Mouse (Mus musculus) limb, embryonic 13.5 days (tissue): ENCODE results near the gene Col16a1. TPM values are rescaled to one million over a fixed set of nuclear protein-coding genes. Genes with fewer than 3 reads are reported as not detected.
A peak's percentile ranks its signal among the peaks of the same experiment; 100 is the strongest.

ENCODE experiments used
- ATAC-seq: fragments of 200-750 bp; cut with Nextera tagmentation; 2 replicates; pipeline ENCODE4 v1.8.0; 2017; ENCODE audit warnings: low read depth, moderate number of reproducible peaks, moderate TSS enrichment; ENCODE audit not compliant: low FRiP score
- H3K27ac ChIP-seq: fragments of 300-500 bp; sonication (generic); 2 replicates; pipeline ENCODE4 v1.5.1; 2015; ENCODE audit warnings: inconsistent platforms, mild to moderate bottlenecking, moderate library complexity
- H3K27me3 ChIP-seq: fragments of 300-500 bp; sonication (generic); 2 replicates; pipeline ENCODE4 v1.6.1; 2015; ENCODE audit warnings: mild to moderate bottlenecking, inconsistent platforms
- H3K36me3 ChIP-seq: fragments of 300-500 bp; sonication (generic); 2 replicates; pipeline ENCODE4 v1.6.1; 2015; ENCODE audit warnings: inconsistent platforms, mild to moderate bottlenecking, moderate library complexity
- H3K4me1 ChIP-seq: fragments of 300-500 bp; sonication (generic); 2 replicates; pipeline ENCODE4 v1.6.1; 2015; ENCODE audit warnings: inconsistent platforms
- H3K4me2 ChIP-seq: fragments of 300-500 bp; sonication (generic); replicated peaks from 2 replicates; pipeline ENCODE4 v1.6.1; 2015; ENCODE audit warnings: inconsistent platforms, mild to moderate bottlenecking, moderate library complexity
- H3K4me3 ChIP-seq: fragments of 300-500 bp; sonication (generic); 2 replicates; pipeline ENCODE4 v1.5.1; 2015; ENCODE audit warnings: moderate library complexity, mild to moderate bottlenecking, inconsistent platforms
- H3K9ac ChIP-seq: fragments of 300-500 bp; sonication (generic); 2 replicates; pipeline ENCODE4 v1.6.1; 2015; ENCODE audit warnings: mild to moderate bottlenecking, inconsistent platforms
- H3K9me3 ChIP-seq: fragments of 300-500 bp; sonication (generic); 2 replicates; pipeline ENCODE4 v1.6.1; 2016; ENCODE audit warnings: inconsistent platforms
- WGBS: fragments of 180-500 bp; shearing (Covaris S2); methylation state at CpG from one replicate; pipeline ENCODE4 v1.1.7; 2015; 5-methylcytosine and 5-hydroxymethylcytosine counted together
- polyA plus RNA-seq: library from polyadenylated mRNA; unstranded; fragments of >200 nt; fragmentation: Nextera tagmentation; extraction: Ambion mirVana; gene quantifications from 2 replicates; pipeline ENCODE4 v1.2.1, GENCODE M21; 2015

Gene Col16a1
- polyA plus RNA-seq, 1 experiment from 2014 or later = 65.8 TPM

- H3K4me2 ChIP-seq = no peak overlapping the region
- H3K4me3 ChIP-seq = no peak overlapping the region
- 69% methylated on average over 4 of the region's 4 CpGs for WGBS
- no peak overlapping the region for H3K9ac ChIP-seq
- ATAC-seq = no peak
- H3K9me3 ChIP-seq = no peaks in the 10 kb centered on the region
- H3K27ac ChIP-seq = no peak overlapping the region
- peaks cover 14% of the 10 kb centered on the region for H3K4me1 ChIP-seq
- peaks cover 40% of the 10 kb centered on the region for H3K36me3 ChIP-seq
- H3K27me3 ChIP-seq = peaks cover 29% of the 10 kb centered on the region
Measured at GRCm38 (mm10) chr4:130073367-130073766, 25.7 kb downstream of the Col16a1 start.

GRCm38 (mm10) chr4:130074761-130075515, 27.3 kb downstream of the Col16a1 start:
- H3K4me2 ChIP-seq = no peak overlapping the region
- H3K27me3 ChIP-seq = peaks cover 35% of the 10 kb centered on the region
- 69% methylated on average over 17 of the region's 17 CpGs for WGBS
- peaks cover 29% of the 10 kb centered on the region for H3K36me3 ChIP-seq
- no peak overlapping the region for H3K4me3 ChIP-seq
- H3K27ac ChIP-seq = no peak overlapping the region
- ATAC-seq = no peak
- H3K9me3 ChIP-seq = no peaks in the 10 kb centered on the region
- H3K9ac ChIP-seq = no peak overlapping the region
- H3K4me1 ChIP-seq = peaks cover 28% of the 10 kb centered on the region

DNA sequence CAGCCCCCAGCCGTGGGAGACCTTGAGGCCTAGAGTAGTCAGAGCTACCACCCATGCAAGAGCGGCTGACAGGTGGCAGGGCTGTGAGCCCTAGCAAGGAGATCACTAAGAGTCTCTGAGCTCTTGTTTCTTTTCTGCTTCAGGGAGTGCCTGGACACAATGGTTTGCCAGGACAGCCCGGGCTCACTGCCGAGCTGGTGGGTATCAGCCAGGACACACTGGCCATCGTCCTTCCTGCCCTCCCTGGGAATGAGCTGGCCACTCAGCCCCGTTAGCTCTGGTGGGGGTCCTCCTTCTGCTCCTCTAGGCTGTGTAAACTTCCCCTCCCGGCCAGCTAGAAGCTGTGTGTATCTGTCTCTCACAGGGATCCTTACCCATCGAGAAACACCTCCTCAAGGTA, 29.2 kb downstream of the Col16a1 start:
- WGBS = 58% methylated on average over 8 of the region's 8 CpGs
- Histone ChIP-seq H3K4me3 (no peak overlapping the region), H3K36me3 (peaks cover 29% of the 10 kb centered on the region), H3K27ac (no peak overlapping the region), H3K4me2 (no peak overlapping the region), H3K4me1 (peaks cover 42% of the 10 kb centered on the region), H3K9me3 (no peaks in the 10 kb centered on the region), H3K27me3 (peaks cover 37% of the 10 kb centered on the region), H3K9ac (peak overlapping the region; percentile 13; the same call in 1 of the 2 replicates)
- ATAC-seq = no peak

- Histone ChIP-seq H3K27me3 (peaks cover 37% of the 10 kb centered on the region), H3K4me1 (peaks cover 46% of the 10 kb centered on the region), H3K4me2 (0 out of 2 replicates have a peak overlapping the region, but pooled peaks have one; percentile 0), H3K4me3 (no peak overlapping the region), H3K9me3 (no peaks in the 10 kb centered on the region), H3K27ac (peak overlapping the region; percentile 67; the same call in 1 of the 2 replicates), H3K36me3 (peaks cover 9% of the 10 kb centered on the region), H3K9ac (no peak overlapping the region)
- WGBS = 50% methylated on average over 17 of the region's 17 CpGs
- 0 out of 2 replicates have a peak, but pooled peaks have one; percentile 21 for ATAC-seq
Measured at GRCm38 (mm10) chr4:130078816-130079485, 31.3 kb downstream of the Col16a1 start.

GRCm38 (mm10) chr4:130079521-130079920, 31.9 kb downstream of the Col16a1 start:
- Histone ChIP-seq H3K9ac (no peak overlapping the region), H3K36me3 (peaks cover 4% of the 10 kb centered on the region; the same call in 1 of the 2 replicates), H3K27me3 (peaks cover 35% of the 10 kb centered on the region), H3K27ac (peak overlapping the region; percentile 74), H3K9me3 (no peaks in the 10 kb centered on the region), H3K4me2 (no peak overlapping the region), H3K4me3 (no peak overlapping the region), H3K4me1 (peaks cover 49% of the 10 kb centered on the region)
- WGBS = 44% methylated on average over 2 of the region's 3 CpGs
- ATAC-seq = no peak

- no peak for ATAC-seq
- H3K9ac ChIP-seq = no peak overlapping the region
- WGBS = 75% methylated on average over 19 of the region's 19 CpGs
- no peaks in the 10 kb centered on the region for H3K9me3 ChIP-seq
- H3K27me3 ChIP-seq = peaks cover 26% of the 10 kb centered on the region
- H3K36me3 ChIP-seq = no peaks in the 10 kb centered on the region; the same call in 1 of the 2 replicates
- H3K4me1 ChIP-seq = peaks cover 58% of the 10 kb centered on the region
- H3K4me3 ChIP-seq = no peak overlapping the region
- no peak overlapping the region for H3K27ac ChIP-seq
- H3K4me2 ChIP-seq = no peak overlapping the region
Measured at GRCm38 (mm10) chr4:130081345-130082190, 33.9 kb downstream of the Col16a1 start.

GRCm38 (mm10) chr4:130082211-130082610, 34.6 kb downstream of the Col16a1 start:
- H3K9me3 ChIP-seq = no peaks in the 10 kb centered on the region
- 0 out of 2 replicates have a peak overlapping the region, but pooled peaks have one; percentile 3 for H3K9ac ChIP-seq
- H3K36me3 ChIP-seq = no peaks in the 10 kb centered on the region; the same call in 1 of the 2 replicates
- H3K27me3 ChIP-seq = peaks cover 23% of the 10 kb centered on the region
- H3K27ac ChIP-seq = no peak overlapping the region
- WGBS = 34% methylated on average over 9 of the region's 9 CpGs
- ATAC-seq = no peak
- no peak overlapping the region for H3K4me3 ChIP-seq
- H3K4me2 ChIP-seq = no peak overlapping the region
- peaks cover 53% of the 10 kb centered on the region for H3K4me1 ChIP-seq

GRCm38 (mm10) chr4:130084331-130084945, 36.8 kb downstream of the Col16a1 start:
- peaks cover 19% of the 10 kb centered on the region for H3K27me3 ChIP-seq
- H3K27ac ChIP-seq = no peak overlapping the region
- ATAC-seq = no peak
- H3K4me2 ChIP-seq = no peak overlapping the region
- H3K9me3 ChIP-seq = no peaks in the 10 kb centered on the region
- peak overlapping the region; percentile 35; the same call in 1 of the 2 replicates for H3K9ac ChIP-seq
- peaks cover under 1% of the 10 kb centered on the region; the same call in 1 of the 2 replicates for H3K36me3 ChIP-seq
- H3K4me1 ChIP-seq = peaks cover 35% of the 10 kb centered on the region
- 51% methylated on average over 7 of the region's 7 CpGs for WGBS
- no peak overlapping the region for H3K4me3 ChIP-seq

DNA sequence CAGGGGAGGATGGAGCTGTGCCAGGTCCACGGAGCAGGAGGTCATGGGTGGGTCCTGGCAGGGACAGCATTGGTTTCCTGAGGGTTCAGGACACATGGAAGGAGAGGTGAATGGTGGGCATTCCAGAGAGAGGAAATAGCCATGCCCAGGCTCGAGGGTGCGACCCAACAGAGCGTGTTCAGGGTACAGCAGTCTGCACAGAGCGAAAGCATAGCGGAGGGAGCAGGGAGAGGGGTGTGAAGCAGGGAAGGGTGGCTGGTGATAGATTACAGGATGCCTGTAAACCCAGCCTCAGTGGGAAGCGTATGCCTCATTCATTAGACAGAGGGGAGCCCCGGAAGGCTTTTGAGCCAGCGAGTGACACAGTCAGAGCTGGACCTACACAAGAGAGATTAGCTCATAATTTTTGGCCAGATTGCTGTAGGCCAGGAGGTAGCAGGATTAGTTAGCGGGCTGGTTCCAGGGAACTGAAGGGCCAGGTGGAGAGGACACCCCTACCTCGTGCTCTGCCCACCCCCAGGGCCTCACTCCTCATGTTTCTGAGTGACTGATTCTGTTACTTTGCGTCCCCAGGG, 37.7 kb downstream of the Col16a1 start:
- ATAC-seq = no peak
- peaks cover 19% of the 10 kb centered on the region for H3K27me3 ChIP-seq
- H3K9me3 ChIP-seq = no peaks in the 10 kb centered on the region
- no peak overlapping the region for H3K27ac ChIP-seq
- peak overlapping the region; percentile 35; the same call in 1 of the 2 replicates for H3K9ac ChIP-seq
- H3K36me3 ChIP-seq = peaks cover 6% of the 10 kb centered on the region; the same call in 1 of the 2 replicates
- no peak overlapping the region for H3K4me2 ChIP-seq
- WGBS = 57% methylated on average over 12 of the region's 12 CpGs
- H3K4me3 ChIP-seq = no peak overlapping the region
- H3K4me1 ChIP-seq = peaks cover 30% of the 10 kb centered on the region

GRCm38 (mm10) chr4:130087293-130087692, 39.7 kb downstream of the Col16a1 start:
- no peak overlapping the region for H3K4me2 ChIP-seq
- no peak overlapping the region for H3K9ac ChIP-seq
- H3K27ac ChIP-seq = no peak overlapping the region
- peaks cover 18% of the 10 kb centered on the region for H3K27me3 ChIP-seq
- no peaks in the 10 kb centered on the region for H3K9me3 ChIP-seq
- no peak overlapping the region for H3K4me3 ChIP-seq
- ATAC-seq = peak; percentile 52
- H3K36me3 ChIP-seq = peaks cover 7% of the 10 kb centered on the region; the same call in 1 of the 2 replicates
- WGBS = 14% methylated on average over 7 of the region's 7 CpGs
- peaks cover 12% of the 10 kb centered on the region; the same call in 1 of the 2 replicates for H3K4me1 ChIP-seq

GRCm38 (mm10) chr4:130095137-130095536, 47.5 kb downstream of the Col16a1 start:
- no peak overlapping the region for H3K9ac ChIP-seq
- no peaks in the 10 kb centered on the region for H3K4me1 ChIP-seq
- peaks cover 21% of the 10 kb centered on the region; the same call in 1 of the 2 replicates for H3K36me3 ChIP-seq
- no peak overlapping the region for H3K4me2 ChIP-seq
- H3K27me3 ChIP-seq = peaks cover 33% of the 10 kb centered on the region
- H3K27ac ChIP-seq = no peak overlapping the region
- H3K9me3 ChIP-seq = no peaks in the 10 kb centered on the region
- whole genome bisulfite sequencing = 58% methylated on average over 3 of the region's 3 CpGs
- H3K4me3 ChIP-seq = no peak overlapping the region
- no peak for ATAC-seq
